Mouse (Mus musculus) bone marrow, adult 2 months (tissue): ENCODE data around the gene Pld6. TPM values are rescaled to one million over a fixed set of nuclear protein-coding genes. Genes with fewer than 3 reads are reported as not detected.

Source experiments
- H3K27ac ChIP-seq: fragments of 200-500 bp; 2 replicates; pipeline ENCODE4 v1.5.1; 2012; ENCODE audit warnings: low read depth, mild to moderate bottlenecking, control low read depth, inconsistent platforms, low read length; ENCODE audit not compliant: control insufficient read depth, poor library complexity, insufficient read depth
- H3K4me1 ChIP-seq: fragments of 200-500 bp; 2 replicates; pipeline ENCODE4 v1.6.1; 2011; ENCODE audit warnings: low read length; ENCODE audit not compliant: control insufficient read depth, insufficient read depth
- H3K4me3 ChIP-seq: fragments of 200-500 bp; replicated peaks from 2 replicates; pipeline ENCODE3; 2011; ENCODE audit warnings: mild to moderate bottlenecking, low read depth, low read length, control low read depth; ENCODE audit not compliant: control insufficient read depth
- CTCF ChIP-seq: fragments of 200-500 bp; IDR thresholded peaks from 2 replicates; pipeline ENCODE4 v1.5.1; 2011; ENCODE audit warnings: low read length, control low read depth; ENCODE audit not compliant: control insufficient read depth, insufficient read depth
- POLR2A ChIP-seq: fragments of 200-500 bp; IDR thresholded peaks from 2 replicates; pipeline ENCODE4 v1.6.1; 2011; ENCODE audit warnings: low read depth, mild to moderate bottlenecking, control low read depth, low read length, borderline replicate concordance; ENCODE audit not compliant: control insufficient read depth
- WGBS: fragments of 180-500 bp; shearing (Covaris S2); methylation state at CpG from one replicate; pipeline ENCODE4 v1.1.7; 2018; 5-methylcytosine and 5-hydroxymethylcytosine counted together
- polyA plus RNA-seq: library from polyadenylated mRNA; stranded (reverse); fragments of >200 nt; gene quantifications from 2 replicates; pipeline ENCODE4 v1.2.4, GENCODE M21; 2011; ENCODE audit warnings: low replicate concordance; ENCODE audit not compliant: missing spikeins, insufficient read depth, insufficient read length

Pld6 gene
- polyA plus RNA-seq, 1 experiment: not detected

- TF ChIP-seq POLR2A (no peak), CTCF (no peak)
- WGBS: 79% methylated on average over 1 of the region's 1 CpGs
- Histone ChIP-seq H3K4me3 (no peak overlapping the region), H3K27ac (no peak overlapping the region), H3K4me1 (no peaks in the 10 kb centered on the region; the same call in 1 of the 2 replicates)
Measured at GRCm38 (mm10) chr11:59734335-59734734, 53.1 kb downstream of the Pld6 start.

Other genes with a start within 250 kb of the Pld6 start
- 4.1 and 4.2 TPM in 2 replicates for gene Nlrp3, start 246.1 kb downstream of the Pld6 start, polyA plus RNA-seq
- not detected in 2 replicates for gene Olfr222, start 211.4 kb downstream of the Pld6 start, polyA plus RNA-seq
- gene Olfr223, start 194.4 kb downstream of the Pld6 start, polyA plus RNA-seq: not detected in 2 replicates
- 25.7 and 41.6 TPM in 2 replicates for gene Mprip, start 126.3 kb downstream of the Pld6 start, polyA plus RNA-seq
- gene Flcn, start 22.4 kb upstream of the Pld6 start, polyA plus RNA-seq: 10.0 and 20.5 TPM in 2 replicates
- 6.2 and 8.2 TPM in 2 replicates for gene Nt5m, start 51.8 kb upstream of the Pld6 start, polyA plus RNA-seq
- 21.8 and 79.9 TPM in 2 replicates for gene Cops3, start 52.2 kb upstream of the Pld6 start, polyA plus RNA-seq
- gene Med9, start 160.6 kb upstream of the Pld6 start, polyA plus RNA-seq: 8.4 and 10.2 TPM in 2 replicates
- gene Rasd1, start 177.3 kb upstream of the Pld6 start, polyA plus RNA-seq: 2.5 TPM in 1 of 2 replicates, not detected in the other